ENCODE assay signal across 30 mouse cellular contexts in the genomic region with DNA sequence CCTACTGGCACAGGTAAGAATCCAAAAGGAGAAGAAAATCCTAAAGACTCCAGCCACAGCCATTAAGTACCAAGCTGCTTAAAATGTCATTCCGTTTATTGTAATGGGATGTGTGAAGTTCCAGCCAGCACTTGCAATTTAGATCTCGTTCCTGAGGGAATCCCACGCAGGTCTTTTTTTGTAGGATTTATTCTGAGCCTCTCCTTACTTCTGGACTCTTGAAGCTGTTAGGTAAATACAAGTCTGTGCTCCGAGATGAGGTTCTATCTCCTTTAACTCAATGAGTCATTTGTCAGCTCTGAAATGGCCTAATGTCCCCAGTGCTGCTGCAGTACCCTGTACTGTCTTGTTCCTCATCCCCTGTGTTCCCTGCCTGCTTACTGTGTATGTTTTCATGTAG.
DNase-seq lines count a peak whose midpoint lies in the region; TF ChIP-seq lines count a peak whose summit lies in the region.
"Had no signal": no experiment of that assay in that cellular context is flagged by ENCODE, and none has a peak within 500 bp of the region (broad histone marks: within the 10 kb centered on the region; RNA-seq: fewer than 3 reads in every experiment).

No protein-coding gene starts in this region.

- intact Hi-C loops in left cerebral cortex, postnatal 4 days (cut with DNase I) = no loop called here

- H3K4me3 ChIP-seq in cortical plate, adult 2 months (ENCODE audit: insufficient read depth, low read length) = no peak overlapping the region
- H3K4me3 ChIP-seq: embryonic facial prominence, embryonic 13.5 days; forebrain, embryonic 10.5 days; forebrain, embryonic 15.5 days; gastrocnemius, adult 2 months; hindbrain, embryonic 10.5 days; hindbrain, embryonic 15.5 days; layer of hippocampus, adult 2 months; limb, embryonic 12.5 days; liver, embryonic 15.5 days; lung, embryonic 15.5 days; midbrain, embryonic 10.5 days; midbrain, embryonic 15.5 days; neural tube, embryonic 15.5 days had no signal

- no peak for TF ChIP-seq CTCF in cortical plate, adult 2 months (IDR thresholded peaks at IDR 0.05; ENCODE audit: extremely low read depth, insufficient read depth, low read length)

- DNase-seq in left cerebral cortex, adult 11 months (ENCODE audit: low spot score) = peak; percentile 47
- DNase-seq in left cerebral cortex, postnatal 4 days = no peak
- peak; percentile 32 to 64 for DNase-seq in left cerebral cortex, adult 9 months (ENCODE audit: low spot score in 2 of 2)
- DNase-seq in right cerebral cortex, postnatal 36 days (ENCODE audit: low spot score in 2 of 2) = peak; percentile 5 to 73
- DNase-seq in B cell, adult 2 months = no peak
- DNase-seq in ovary, postnatal 10 days (ENCODE audit: low spot score) = no peak
- DNase-seq: adrenal gland, adult 8-10 months; cerebellum, adult 11 months; cerebellum, adult 9-10 months; cerebellum, postnatal 36 days; gastrocnemius, adult 2 months; heart, postnatal 14 days; kidney, adult 11 months; kidney, postnatal 36 days; spleen, adult 18-20 months; thymus, adult 18-20 months; thymus, postnatal 25 days had no signal

- peaks cover 1% of the 10 kb centered on the region; the same call in 1 of the 2 replicates for H3K4me1 ChIP-seq in cortical plate, adult 2 months (ENCODE audit: control insufficient read depth, insufficient read depth, low read length)
- H3K4me1 ChIP-seq: embryonic facial prominence, embryonic 13.5 days; forebrain, embryonic 10.5 days; forebrain, embryonic 15.5 days; hindbrain, embryonic 10.5 days; hindbrain, embryonic 15.5 days; limb, embryonic 12.5 days; liver, embryonic 15.5 days; lung, embryonic 15.5 days; midbrain, embryonic 10.5 days; neural tube, embryonic 15.5 days had no signal

- H3K27ac ChIP-seq in cortical plate, adult 2 months (ENCODE audit: insufficient read depth, low read length) = peak overlapping the region; percentile 84
- H3K27ac ChIP-seq: embryonic facial prominence, embryonic 13.5 days; forebrain, embryonic 10.5 days; forebrain, embryonic 15.5 days; gastrocnemius, adult 2 months; hindbrain, embryonic 10.5 days; hindbrain, embryonic 15.5 days; layer of hippocampus, adult 2 months; limb, embryonic 12.5 days; liver, embryonic 15.5 days; lung, embryonic 15.5 days; midbrain, embryonic 10.5 days; midbrain, embryonic 15.5 days; neural tube, embryonic 15.5 days had no signal

- no peak for TF ChIP-seq POLR2A in cortical plate, adult 2 months (IDR thresholded peaks at IDR 0.05; ENCODE audit: extremely low read depth, insufficient read depth, low read length)

Comparison
In these comparisons a context has a peak if more than half of its experiments do, and no peak if none do; other contexts are left out.
1. DNase-seq: peak in left cerebral cortex, adult 11 months (single experiment), left cerebral cortex, adult 9 months (2 of 2) and right cerebral cortex, postnatal 36 days (2 of 2); none in left cerebral cortex, postnatal 4 days (single experiment), B cell, adult 2 months (0 of 2) and ovary, postnatal 10 days (single experiment).